Mouse (Mus musculus) heart, adult 18-20 months (tissue): Measurements from ENCODE around the gene Mindy1. TPM values are rescaled to one million over a fixed set of nuclear protein-coding genes. Genes with fewer than 3 reads are reported as not detected.

Source experiments
- DNase-seq, 2 experiments: peaks; one replicate each; pipeline ENCODE4 v3.0.0; 2021 to 2022; ENCODE audit warnings: mixed read lengths in 1 of 2
- total RNA-seq, 2 experiments: library from RNA; stranded (reverse); gene quantifications; 2 replicates each; pipeline ENCODE4 v1.2.3; 2021

Mindy1 gene
- total RNA-seq, 2 experiments from 2014 or later = 19.1 to 23.2 TPM

- no peak for DNase-seq
Observed at GRCm38 (mm10) chr3:95294316-95294715, 13.2 kb downstream of the Mindy1 start.

- DNase-seq = no peak
Observed at GRCm38 (mm10) chr3:95294718-95295117, 13.6 kb downstream of the Mindy1 start.

- no peak for DNase-seq
Observed at GRCm38 (mm10) chr3:95295321-95296102, 14.4 kb downstream of the Mindy1 start.

- DNase-seq = peak; percentile 54 to 57
Observed at GRCm38 (mm10) chr3:95296103-95296469, 14.9 kb downstream of the Mindy1 start.

DNA sequence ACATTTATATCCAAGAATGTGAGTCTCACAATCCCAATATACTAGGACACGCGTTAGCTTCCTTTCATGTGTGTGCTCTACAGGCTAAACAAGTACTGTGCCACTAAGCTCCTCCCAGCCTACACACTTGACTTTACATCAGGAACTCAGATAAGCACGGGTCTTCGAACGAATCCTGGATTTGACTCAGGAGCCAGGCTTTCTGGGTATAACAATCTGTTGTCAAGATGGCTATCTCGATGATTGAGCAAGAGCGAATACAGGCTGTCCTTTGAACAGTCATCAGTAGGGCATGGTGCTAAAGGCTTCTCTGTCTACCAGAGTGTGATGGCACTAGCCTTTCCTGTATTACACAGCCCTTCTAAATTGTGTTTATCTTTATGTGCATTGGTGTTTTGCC is 16.9 kb downstream of the Mindy1 start:
- DNase-seq = peak in 1 of 2 experiments; percentile 2

DNA sequence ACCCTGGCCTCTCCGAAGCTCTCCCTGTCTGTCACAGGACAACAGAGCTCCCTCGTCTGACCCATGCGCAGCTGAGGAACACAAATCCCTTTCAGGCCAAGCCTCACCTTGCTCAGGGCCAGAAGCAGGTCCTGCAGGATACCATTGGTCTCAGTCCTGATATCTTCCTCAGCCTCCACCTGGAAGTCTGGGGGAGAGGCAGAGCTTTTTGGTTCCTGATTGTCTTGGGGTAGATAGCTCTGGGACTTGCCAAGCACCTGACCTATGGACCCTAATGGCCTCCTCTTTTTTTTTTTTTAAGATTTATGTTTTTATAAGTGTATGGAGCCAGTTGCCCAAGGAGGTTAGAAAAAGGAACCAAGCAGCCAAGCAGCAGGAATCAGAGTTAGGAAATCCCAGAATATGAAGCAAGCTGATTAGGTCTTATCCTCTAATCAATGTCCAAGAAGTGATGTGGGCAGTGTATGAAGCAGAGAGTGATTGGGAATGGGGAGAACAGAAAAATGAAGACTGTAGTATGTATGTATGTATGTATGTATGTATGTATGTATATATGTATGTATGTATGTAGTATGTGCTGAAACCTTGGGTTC is 20.2 kb downstream of the Mindy1 start:
- no peak for DNase-seq

DNA sequence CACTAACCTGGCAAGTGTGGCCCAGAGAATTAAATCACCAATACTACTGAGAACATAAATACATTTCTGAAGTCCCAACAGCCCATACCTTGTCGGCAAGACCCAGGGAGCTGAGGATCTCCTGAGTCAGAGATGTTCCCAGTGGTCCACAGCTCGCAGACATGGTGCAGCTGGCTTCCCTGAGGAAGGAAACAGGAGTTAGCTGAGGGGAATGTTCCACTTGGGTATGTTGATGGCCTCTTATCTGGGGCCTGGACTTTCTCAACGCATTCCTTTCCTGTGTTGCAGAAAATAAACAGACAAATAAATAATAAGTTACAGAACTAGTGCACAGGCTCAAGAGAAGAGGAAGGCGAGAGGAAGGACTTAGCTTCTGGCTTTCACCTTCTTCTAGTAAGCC is 25.1 kb downstream of the Mindy1 start:
- no peak for DNase-seq

DNA sequence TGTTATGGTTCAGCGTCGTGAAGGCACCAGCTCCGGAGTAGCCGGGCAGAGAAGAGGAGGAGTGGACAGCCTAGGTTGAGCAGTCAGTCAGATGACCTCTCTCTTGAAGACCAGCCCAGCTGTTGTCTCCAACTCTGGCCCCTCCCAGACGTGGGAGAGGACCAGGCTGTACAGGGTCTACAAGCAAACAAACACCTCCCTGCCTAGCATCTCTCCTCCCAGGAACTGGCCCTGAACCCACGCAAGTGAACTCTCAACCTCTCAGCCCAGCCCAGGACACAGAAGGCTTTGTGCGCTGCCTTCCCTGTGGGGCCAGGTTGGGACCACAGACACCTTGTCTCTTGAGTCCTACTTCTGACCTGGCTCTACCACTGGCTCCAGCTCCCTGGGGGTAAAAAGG is 26.0 kb downstream of the Mindy1 start, which contains the start of gene Anxa9:
Anxa9 (minus strand) TSS at position 77 of the 400 bp plus-strand sequence.
- peak in 1 of 2 experiments; percentile 36 for DNase-seq

- no peak for DNase-seq
Observed at GRCm38 (mm10) chr3:95310496-95310895, 29.4 kb downstream of the Mindy1 start.

DNA sequence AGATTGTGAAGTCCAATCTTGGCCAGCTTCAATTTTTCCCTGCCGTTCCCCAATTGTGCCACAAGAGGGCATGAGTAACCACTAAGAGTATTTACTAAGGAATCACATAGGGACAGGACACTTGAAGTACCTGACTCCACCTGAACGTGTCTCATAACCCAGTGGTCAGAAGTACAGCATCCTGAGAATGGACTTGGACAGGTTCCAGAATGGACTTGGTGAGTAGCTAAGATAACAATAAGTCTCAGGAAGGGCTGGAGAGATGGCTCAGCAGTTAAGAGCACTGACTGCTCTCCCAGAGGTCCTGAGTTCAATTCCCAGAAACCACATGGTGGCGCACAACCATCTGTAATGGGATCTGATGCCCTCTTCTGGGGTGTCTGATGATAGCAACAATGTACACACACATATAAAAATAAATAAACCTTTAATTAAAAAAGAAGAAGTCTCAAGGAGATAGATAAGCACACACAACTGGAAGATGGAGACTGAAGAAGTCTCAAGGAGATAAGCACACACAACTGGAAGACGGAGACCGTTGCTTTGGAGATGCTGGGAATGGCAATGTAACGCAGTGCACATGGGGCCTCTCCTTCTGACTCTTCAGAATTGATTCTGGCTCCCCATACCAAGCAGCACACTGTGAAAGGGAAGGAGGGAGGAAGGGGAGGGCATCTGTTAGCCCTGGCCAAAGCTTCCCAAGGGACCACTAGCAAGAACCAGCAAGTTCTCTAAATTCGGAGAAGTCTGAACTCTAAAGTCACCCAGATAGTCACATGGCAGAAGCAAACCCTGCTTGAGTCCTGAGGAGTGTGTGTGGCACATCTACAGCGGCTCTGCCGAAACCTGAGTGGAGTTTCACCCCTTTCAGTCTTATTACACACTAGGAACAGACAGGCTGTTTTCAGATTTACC is 30.1 kb downstream of the Mindy1 start:
- peak; percentile 66 to 87 for DNase-seq

DNA sequence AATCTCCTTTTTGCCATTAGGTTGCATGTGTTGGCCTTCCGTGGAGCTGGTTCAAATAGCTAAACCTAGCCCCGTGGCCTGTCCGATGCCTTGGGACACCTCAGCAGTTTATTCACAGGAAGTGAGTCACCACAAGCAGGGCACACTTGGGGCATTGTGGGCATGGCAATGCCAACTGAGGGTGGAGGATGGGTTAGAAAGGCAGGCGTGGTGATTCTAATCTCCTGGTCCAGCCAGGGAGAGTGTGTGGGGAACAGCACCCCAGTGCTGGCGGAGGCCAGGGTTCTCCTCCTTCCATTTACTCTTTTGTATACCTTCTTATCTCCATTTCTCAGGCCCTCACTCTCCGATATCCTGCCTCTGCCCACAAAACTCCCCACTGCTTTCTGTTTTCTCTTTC is 31.5 kb downstream of the Mindy1 start:
- DNase-seq = peak in 1 of 2 experiments; percentile 58

DNA sequence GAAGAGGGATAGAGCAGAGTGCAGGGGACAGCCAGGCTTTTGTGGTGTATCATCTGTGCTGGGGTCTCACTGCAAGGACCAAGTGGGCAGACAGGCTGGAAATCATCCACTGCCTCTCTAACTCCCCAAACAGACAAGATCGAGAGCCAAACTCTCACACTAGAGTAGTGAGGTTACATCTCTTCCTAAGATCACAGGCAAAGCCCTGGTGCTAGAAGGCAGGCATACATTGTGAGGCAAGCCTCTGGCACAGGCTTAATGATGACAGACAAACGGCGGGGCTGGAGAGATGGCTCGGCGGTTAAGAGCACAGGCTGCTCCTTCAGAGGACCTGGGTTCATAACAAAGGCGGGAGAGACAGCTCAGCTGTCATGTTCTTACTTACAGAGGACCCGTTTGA is 32.3 kb downstream of the Mindy1 start:
- DNase-seq = no peak

- DNase-seq = no peak
Observed at GRCm38 (mm10) chr3:95314075-95314474, 32.9 kb downstream of the Mindy1 start.

- DNase-seq = no peak
Observed at GRCm38 (mm10) chr3:95314486-95315093, 33.4 kb downstream of the Mindy1 start, which contains the start of gene Cers2. Gene Cers2, plus strand, starts transcription at chr3:95314791.

DNA sequence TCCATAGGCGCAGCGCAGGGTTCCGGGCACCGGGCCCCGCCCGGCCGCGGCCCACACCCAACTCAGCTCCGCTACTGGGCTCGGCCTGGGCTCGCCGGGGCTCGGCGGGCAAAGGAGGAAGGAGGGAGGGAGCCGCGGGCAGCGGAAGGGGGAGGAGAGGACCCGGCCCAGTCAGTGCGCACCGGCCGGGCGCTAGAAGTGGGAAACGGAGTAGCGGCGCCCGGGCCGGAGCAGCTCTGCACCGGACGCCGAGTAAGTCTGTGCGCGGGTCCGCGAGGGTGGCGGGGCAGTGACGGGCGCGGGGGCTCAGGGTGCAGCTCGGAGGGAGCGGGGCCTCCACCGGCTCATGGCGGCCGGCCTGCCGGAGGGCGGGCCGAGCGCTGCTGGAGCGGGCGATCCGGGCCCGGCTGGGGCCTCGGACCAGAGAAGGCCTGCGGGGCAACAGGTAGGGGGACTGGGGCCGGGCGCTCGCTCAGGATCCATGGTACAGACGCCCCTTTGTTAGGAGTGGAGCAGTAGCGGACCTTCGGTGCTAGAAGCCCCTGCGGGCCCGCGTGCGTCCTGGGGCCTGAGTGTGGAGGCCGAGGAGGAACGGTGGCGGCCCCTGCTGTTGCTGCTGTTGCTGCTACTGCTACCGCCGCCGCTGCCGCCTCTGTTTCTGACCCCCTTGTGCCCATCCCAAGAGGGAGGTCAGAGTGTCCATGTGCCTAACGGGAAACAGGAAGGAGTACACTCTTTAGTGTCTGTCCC is 34.1 kb downstream of the Mindy1 start:
- DNase-seq = peak; percentile 93 to 95

DNA sequence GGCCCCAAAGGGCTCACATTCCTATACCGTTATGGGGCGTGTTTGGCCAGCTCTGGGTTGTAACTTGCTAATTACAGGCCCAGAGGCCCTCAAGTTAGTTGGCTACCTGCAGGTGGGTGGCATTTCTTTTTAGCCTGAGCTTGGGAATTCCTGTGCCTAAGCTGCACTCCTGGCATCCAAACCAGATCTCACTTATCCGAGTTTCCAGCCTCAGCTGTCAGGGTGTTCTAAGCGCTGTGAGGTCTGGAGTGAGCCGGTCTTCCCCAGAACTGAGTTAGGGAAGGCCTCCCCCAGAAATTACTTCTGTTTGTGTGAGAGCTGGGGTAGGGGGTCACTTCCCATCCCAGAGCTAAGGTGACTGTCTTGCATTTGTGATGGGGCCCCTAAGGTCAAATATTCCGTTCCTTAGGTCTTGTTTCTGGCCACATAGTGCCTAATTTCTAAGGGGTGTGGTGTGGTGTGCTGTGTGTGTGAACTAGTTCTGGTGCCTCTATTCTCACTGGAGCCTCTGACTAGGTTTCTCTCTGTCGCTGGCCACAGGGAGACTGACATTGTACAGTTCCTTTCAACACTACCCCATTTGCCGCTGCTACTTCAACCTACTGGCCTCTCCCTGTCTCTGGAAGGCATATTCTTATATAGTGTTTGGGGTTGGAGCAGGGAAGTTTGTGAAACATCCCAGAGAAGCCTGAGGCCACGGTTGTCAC is 34.9 kb downstream of the Mindy1 start:
- DNase-seq = peak in 1 of 2 experiments; percentile 37

DNA sequence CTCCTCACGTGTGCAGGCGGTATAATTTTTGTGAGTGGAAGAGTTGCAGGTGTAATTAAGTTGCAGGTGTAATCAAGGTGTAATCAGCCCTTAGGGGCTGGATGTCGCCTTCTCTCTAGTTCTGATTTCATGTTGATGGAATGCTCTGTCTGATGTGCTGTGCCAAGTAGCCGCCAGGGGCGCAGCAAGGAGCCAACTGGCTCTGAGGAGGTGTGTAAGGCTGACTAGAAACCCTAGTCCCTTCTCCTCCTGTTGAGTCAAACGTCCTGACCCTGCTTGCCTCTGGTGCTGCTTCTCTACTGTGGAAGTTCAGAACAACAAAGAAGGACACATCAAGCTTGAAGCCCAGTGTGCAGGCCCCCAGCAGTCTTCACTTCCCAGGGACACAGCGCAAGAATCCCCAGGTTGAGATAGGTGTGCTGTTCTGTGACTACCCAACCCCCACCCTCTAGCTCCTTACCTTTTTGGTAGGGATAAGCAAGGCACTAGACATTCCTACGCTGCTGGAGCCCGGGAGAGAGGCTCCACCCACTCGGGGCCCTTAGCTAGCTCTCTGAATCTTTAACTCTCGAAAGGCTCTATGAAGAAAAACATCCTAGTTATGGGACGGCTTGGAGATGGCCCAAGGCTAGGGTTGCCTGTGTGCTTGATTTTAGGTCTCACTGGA is 36.4 kb downstream of the Mindy1 start:
- peak; percentile 57 to 72 for DNase-seq

GRCm38 (mm10) chr3:95318548-95318947 is 37.4 kb downstream of the Mindy1 start:
- peak; percentile 76 to 79 for DNase-seq

- DNase-seq = no peak
Observed at GRCm38 (mm10) chr3:95319110-95319509, 38.0 kb downstream of the Mindy1 start.
